Mouse (Mus musculus) lung, postnatal 0 days (tissue): ENCODE data around the gene Pias3.

Source experiments
- CTCF ChIP-seq: IDR thresholded peaks from 2 replicates; pipeline ENCODE4 v1.5.1; 2016; ENCODE audit warnings: antibody characterized with exemption, mild to moderate bottlenecking
- EP300 ChIP-seq: IDR thresholded peaks from 2 replicates; pipeline ENCODE4 v1.6.1; 2016; ENCODE audit warnings: antibody characterized with exemption, mild to moderate bottlenecking, control low read depth

DNA sequence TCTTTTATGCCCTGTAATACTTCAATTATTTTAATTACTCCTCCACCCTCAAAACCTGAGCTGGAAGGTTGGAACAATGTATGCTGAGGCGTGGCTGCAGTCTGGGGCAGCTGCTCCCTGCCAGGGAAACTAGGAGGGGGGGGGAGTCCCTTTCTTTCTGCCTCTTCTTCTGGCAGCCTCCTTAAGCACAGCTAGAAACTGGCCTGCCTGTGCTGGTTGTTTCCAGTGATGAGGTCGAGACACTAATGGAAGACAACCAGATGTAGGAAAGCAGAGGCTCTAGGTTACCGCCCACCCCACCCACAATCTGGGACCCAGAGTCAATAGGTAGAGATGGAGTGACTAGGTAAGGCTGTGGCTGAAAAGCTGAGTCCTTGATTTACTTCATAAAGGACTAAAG lies 20.5 kb upstream of the Pias3 start:
- no peak for TF ChIP-seq CTCF
- no peak for TF ChIP-seq EP300
